Mouse (Mus musculus): Measurements from ENCODE around the gene Acbd6. TPM values are rescaled to one million over a fixed set of nuclear protein-coding genes. Genes with fewer than 3 reads are reported as not detected.

Gene Acbd6
- 83.5 and 88.0 TPM in 2 replicates for polyA plus RNA-seq (2014; fragmentation: Nextera tagmentation; extraction: Ambion mirVana)

GRCm38 (mm10) chr1:155558012-155558842 is at the start of gene Acbd6:
Acbd6 (plus strand) TSS chr1:155558120.
- Histone ChIP-seq H3K4me2 (peak within 1 kb of the TSS; percentile 87), H3K36me3 (ENCODE audit: insufficient read depth) (0 out of 2 replicates have a peak, but pooled peaks cover 2% of the 10 kb centered on the region), H3K9me3 (ENCODE audit: low read depth, low read length) (no peaks in the 10 kb centered on the region), H3K4me1 (ENCODE audit: insufficient read depth) (no peaks in the 10 kb centered on the region), H3K27me3 (ENCODE audit: insufficient read depth, low read length) (no peaks in the 10 kb centered on the region), H3K9ac (peak within 1 kb of the TSS; percentile 94), H3K4me3 (ENCODE audit: low read depth, low read length) (peak within 1 kb of the TSS; percentile 98), H3K27ac (ENCODE audit: low read depth) (peak within 1 kb of the TSS; percentile 86)
- peak; percentile 95 for ATAC-seq (ENCODE audit: insufficient read depth)
- under 1% methylated on average over 83 of the region's 83 CpGs for WGBS
- DNase-seq = peak; percentile 93
- no peak for TF ChIP-seq CTCF (IDR thresholded peaks at IDR 0.05; ENCODE audit: low read depth)

- WGBS = 53% methylated on average over 10 of the region's 10 CpGs
- Histone ChIP-seq H3K4me3 (ENCODE audit: low read depth, low read length) (no peak overlapping the region), H3K9ac (no peak overlapping the region), H3K9me3 (ENCODE audit: low read depth, low read length) (no peaks in the 10 kb centered on the region), H3K27ac (ENCODE audit: low read depth) (no peak overlapping the region), H3K4me1 (ENCODE audit: insufficient read depth) (peaks cover 2% of the 10 kb centered on the region; the same call in 1 of the 2 replicates), H3K36me3 (ENCODE audit: insufficient read depth) (no peaks in the 10 kb centered on the region), H3K27me3 (ENCODE audit: insufficient read depth, low read length) (no peaks in the 10 kb centered on the region), H3K4me2 (no peak overlapping the region)
- ATAC-seq (ENCODE audit: insufficient read depth) (no peak), DNase-seq (no peak)
- no peak for TF ChIP-seq CTCF (IDR thresholded peaks at IDR 0.05; ENCODE audit: low read depth)
These were observed 47.7 kb upstream of the Acbd6 start for GRCm38 (mm10) chr1:155510263-155510662.

- ATAC-seq (ENCODE audit: insufficient read depth) (no peak), DNase-seq (no peak)
- Histone ChIP-seq H3K27ac (ENCODE audit: low read depth) (no peak overlapping the region), H3K4me1 (ENCODE audit: insufficient read depth) (no peaks in the 10 kb centered on the region), H3K4me3 (ENCODE audit: low read depth, low read length) (no peak overlapping the region), H3K9me3 (ENCODE audit: low read depth, low read length) (peaks cover 5% of the 10 kb centered on the region; the same call in 1 of the 2 replicates), H3K4me2 (no peak overlapping the region), H3K36me3 (ENCODE audit: insufficient read depth) (no peaks in the 10 kb centered on the region), H3K27me3 (ENCODE audit: insufficient read depth, low read length) (no peaks in the 10 kb centered on the region), H3K9ac (no peak overlapping the region)
- WGBS = 85% methylated on average over 4 of the region's 4 CpGs
- no peak for TF ChIP-seq CTCF (IDR thresholded peaks at IDR 0.05; ENCODE audit: low read depth)
These were observed 42.1 kb upstream of the Acbd6 start for GRCm38 (mm10) chr1:155515866-155516265.

GRCm38 (mm10) chr1:155516594-155516993 is 41.3 kb upstream of the Acbd6 start:
- peaks cover 5% of the 10 kb centered on the region; the same call in 1 of the 2 replicates for H3K9me3 ChIP-seq (ENCODE audit: low read depth, low read length)
- no peak overlapping the region for H3K27ac ChIP-seq (ENCODE audit: low read depth)
- DNase-seq (peak; percentile 51), ATAC-seq (ENCODE audit: insufficient read depth) (no peak)
- peak; percentile 70 for TF ChIP-seq CTCF (IDR thresholded peaks at IDR 0.05; ENCODE audit: low read depth)
- no peaks in the 10 kb centered on the region for H3K4me1 ChIP-seq (ENCODE audit: insufficient read depth)
- no peak overlapping the region for H3K4me2 ChIP-seq
- H3K9ac ChIP-seq = no peak overlapping the region
- no peak overlapping the region for H3K4me3 ChIP-seq (ENCODE audit: low read depth, low read length)
- no peaks in the 10 kb centered on the region for H3K36me3 ChIP-seq (ENCODE audit: insufficient read depth)
- H3K27me3 ChIP-seq (ENCODE audit: insufficient read depth, low read length) = no peaks in the 10 kb centered on the region
- WGBS = 35% methylated on average over 7 of the region's 7 CpGs

- ATAC-seq (ENCODE audit: insufficient read depth) = no peak
- H3K27ac ChIP-seq (ENCODE audit: low read depth) = no peak overlapping the region
- H3K27me3 ChIP-seq (ENCODE audit: insufficient read depth, low read length) = no peaks in the 10 kb centered on the region
- H3K36me3 ChIP-seq (ENCODE audit: insufficient read depth) = no peaks in the 10 kb centered on the region
- no peak for TF ChIP-seq CTCF (IDR thresholded peaks at IDR 0.05; ENCODE audit: low read depth)
- H3K9me3 ChIP-seq (ENCODE audit: low read depth, low read length) = peaks cover 5% of the 10 kb centered on the region; the same call in 1 of the 2 replicates
- H3K4me1 ChIP-seq (ENCODE audit: insufficient read depth) = no peaks in the 10 kb centered on the region
- H3K4me3 ChIP-seq (ENCODE audit: low read depth, low read length) = no peak overlapping the region
- DNase-seq = no peak
- 58% methylated on average over 5 of the region's 5 CpGs for WGBS
- H3K9ac ChIP-seq = no peak overlapping the region
- no peak overlapping the region for H3K4me2 ChIP-seq
These were observed 40.9 kb upstream of the Acbd6 start for GRCm38 (mm10) chr1:155517060-155517459.

DNA sequence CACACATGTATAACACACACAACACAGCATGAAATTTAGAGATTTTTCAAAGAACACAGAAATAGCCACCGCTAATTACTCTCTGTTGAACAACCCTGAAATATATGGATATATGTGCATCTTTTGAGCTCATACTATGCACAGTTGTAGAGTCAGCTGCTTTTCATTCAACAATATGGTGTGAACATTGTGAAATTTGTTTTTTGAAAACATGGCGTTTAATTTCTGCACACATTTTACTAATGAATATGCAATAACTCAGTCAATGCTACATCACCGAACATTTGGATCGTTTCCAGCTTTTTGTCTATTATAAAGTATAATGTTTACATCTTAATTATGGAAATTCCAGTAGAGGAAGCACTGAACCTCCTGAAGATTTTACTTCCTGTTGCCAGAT is 37.6 kb upstream of the Acbd6 start:
- peak; percentile 23 for DNase-seq
- Histone ChIP-seq H3K4me2 (no peak overlapping the region), H3K9me3 (ENCODE audit: low read depth, low read length) (peaks cover 5% of the 10 kb centered on the region; the same call in 1 of the 2 replicates), H3K4me3 (ENCODE audit: low read depth, low read length) (no peak overlapping the region), H3K27me3 (ENCODE audit: insufficient read depth, low read length) (no peaks in the 10 kb centered on the region), H3K9ac (no peak overlapping the region), H3K4me1 (ENCODE audit: insufficient read depth) (no peaks in the 10 kb centered on the region), H3K27ac (ENCODE audit: low read depth) (no peak overlapping the region), H3K36me3 (ENCODE audit: insufficient read depth) (no peaks in the 10 kb centered on the region)
- no peak for ATAC-seq (ENCODE audit: insufficient read depth)
- TF ChIP-seq CTCF (IDR thresholded peaks at IDR 0.05; ENCODE audit: low read depth) = no peak
- 75% methylated on average over 4 of the region's 4 CpGs for WGBS

- no peak overlapping the region for H3K27ac ChIP-seq (ENCODE audit: low read depth)
- TF ChIP-seq CTCF (IDR thresholded peaks at IDR 0.05; ENCODE audit: low read depth) = no peak
- H3K27me3 ChIP-seq (ENCODE audit: insufficient read depth, low read length) = no peaks in the 10 kb centered on the region
- no peaks in the 10 kb centered on the region for H3K36me3 ChIP-seq (ENCODE audit: insufficient read depth)
- H3K4me2 ChIP-seq = no peak overlapping the region
- no peaks in the 10 kb centered on the region for H3K4me1 ChIP-seq (ENCODE audit: insufficient read depth)
- WGBS = 77% methylated on average over 4 of the region's 4 CpGs
- no peak for DNase-seq
- peaks cover 5% of the 10 kb centered on the region; the same call in 1 of the 2 replicates for H3K9me3 ChIP-seq (ENCODE audit: low read depth, low read length)
- no peak overlapping the region for H3K9ac ChIP-seq
- no peak for ATAC-seq (ENCODE audit: insufficient read depth)
- H3K4me3 ChIP-seq (ENCODE audit: low read depth, low read length) = no peak overlapping the region
These were observed 35.4 kb upstream of the Acbd6 start for GRCm38 (mm10) chr1:155522493-155522892.

All from lung, embryonic 14.5 days (tissue).